Mouse (Mus musculus): ENCODE measurements around the gene Slc26a9.

Gene Slc26a9

GRCm38 (mm10) chr1:131743868-131744464 is at the start of gene Slc26a9:
Gene Slc26a9 (plus strand): TSS chr1:131744022.
- no peak for DNase-seq (ENCODE audit: low read depth, low spot score)

GRCm38 (mm10) chr1:131695308-131695707 is 48.5 kb upstream of the Slc26a9 start:
- no peak for DNase-seq (ENCODE audit: low read depth, low spot score)

- DNase-seq (ENCODE audit: low read depth, low spot score): no peak
Observed at GRCm38 (mm10) chr1:131696325-131696724, 47.5 kb upstream of the Slc26a9 start.

GRCm38 (mm10) chr1:131698770-131699169 is 45.1 kb upstream of the Slc26a9 start:
- peak; percentile 45 for DNase-seq (ENCODE audit: low read depth, low spot score)

DNA sequence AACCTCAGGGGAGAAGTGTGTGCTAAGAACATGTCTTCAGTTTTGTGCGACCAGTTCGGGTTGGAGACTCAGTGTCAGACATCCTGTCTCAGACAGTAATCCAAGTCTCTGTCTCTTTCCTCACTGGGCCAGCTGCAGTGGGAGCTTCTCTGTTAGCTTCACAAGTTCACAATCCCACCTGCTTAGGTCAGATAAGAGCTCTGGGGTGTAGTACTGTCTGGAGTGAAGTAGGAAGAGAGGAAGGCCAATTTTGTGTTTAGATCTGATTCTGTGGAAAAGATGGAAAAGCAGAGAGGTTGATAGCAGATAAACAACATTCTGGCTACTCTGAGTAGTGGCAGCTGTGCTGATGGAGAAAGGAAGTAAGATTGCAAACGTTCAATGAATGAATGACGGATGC is 44.2 kb upstream of the Slc26a9 start:
- no peak for DNase-seq (ENCODE audit: low read depth, low spot score)

GRCm38 (mm10) chr1:131700447-131700846 is 43.4 kb upstream of the Slc26a9 start:
- no peak for DNase-seq (ENCODE audit: low read depth, low spot score)

- peak; percentile 23 for DNase-seq (ENCODE audit: low read depth, low spot score)
Observed at GRCm38 (mm10) chr1:131701391-131701790, 42.4 kb upstream of the Slc26a9 start.

DNA sequence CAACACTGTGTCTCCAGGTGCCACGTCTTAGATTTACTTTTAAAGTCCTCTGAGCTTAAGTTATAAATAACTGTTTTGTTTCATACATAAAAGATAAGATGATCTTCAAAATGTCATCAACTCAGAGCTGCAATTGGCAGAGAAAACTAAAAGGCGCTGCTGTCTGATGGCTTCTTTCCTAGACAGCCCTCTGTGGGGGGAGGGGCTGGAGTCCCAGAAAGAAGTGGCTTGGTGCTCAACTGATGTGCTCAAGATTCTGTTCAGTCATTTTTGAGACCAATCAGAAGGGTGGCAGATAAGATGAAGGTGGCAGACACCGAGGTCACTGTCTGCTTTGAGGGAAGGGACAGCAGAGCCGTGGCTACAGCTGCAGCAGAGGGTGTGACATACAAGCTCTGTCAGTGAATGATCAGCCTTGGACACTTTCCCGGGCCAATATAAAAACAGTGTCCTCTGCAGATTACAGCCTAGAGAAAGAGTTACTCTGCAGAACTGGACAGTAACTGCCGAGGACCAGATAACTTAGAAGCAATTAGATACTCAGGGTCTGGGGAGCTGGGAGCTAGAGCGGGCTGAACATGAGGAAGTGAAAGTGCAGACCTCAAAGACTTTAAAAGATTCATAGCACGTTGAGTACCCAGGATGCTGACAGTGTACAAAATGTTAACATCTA is 41.6 kb upstream of the Slc26a9 start:
- peak; percentile 82 for DNase-seq (ENCODE audit: low read depth, low spot score)

DNA sequence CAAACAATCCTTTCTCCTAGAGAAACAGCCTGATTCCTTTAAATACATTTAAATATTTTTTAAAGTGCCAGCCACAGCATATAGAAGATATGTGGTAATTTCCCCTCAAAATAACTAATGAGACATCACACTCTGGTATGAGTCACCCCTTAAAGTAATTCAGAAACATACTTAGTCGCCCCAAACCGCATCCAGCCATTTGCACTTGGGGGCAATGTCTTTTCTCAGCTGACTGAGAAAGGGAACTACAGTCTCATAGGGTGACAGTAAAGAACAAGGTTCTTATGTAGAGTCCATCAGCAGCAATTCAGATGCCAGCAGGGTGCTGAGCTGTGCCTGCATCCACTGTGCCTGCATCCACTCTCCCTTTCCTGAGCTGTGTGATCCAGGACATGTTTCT is 40.3 kb upstream of the Slc26a9 start:
- DNase-seq (ENCODE audit: low read depth, low spot score): no peak

DNA sequence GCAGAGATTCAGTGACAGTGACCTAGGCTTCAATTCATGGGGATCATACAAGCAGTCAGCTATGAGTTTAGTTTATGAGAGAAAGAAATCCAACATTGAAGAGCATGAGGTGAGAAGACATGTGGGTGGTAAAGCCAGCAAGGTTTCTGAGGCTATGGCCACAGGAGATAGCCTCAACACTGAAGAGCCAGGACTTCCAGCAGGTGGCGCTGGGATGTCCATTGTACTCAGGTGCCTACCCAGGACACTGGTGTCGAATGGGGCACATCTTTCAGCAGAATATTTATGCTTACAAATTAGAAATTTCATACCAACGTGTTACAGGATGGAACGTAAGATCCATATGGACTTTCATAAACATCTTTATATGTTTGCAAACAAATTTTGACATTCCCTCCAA is 35.5 kb upstream of the Slc26a9 start:
- DNase-seq (ENCODE audit: low read depth, low spot score): peak; percentile 64

DNA sequence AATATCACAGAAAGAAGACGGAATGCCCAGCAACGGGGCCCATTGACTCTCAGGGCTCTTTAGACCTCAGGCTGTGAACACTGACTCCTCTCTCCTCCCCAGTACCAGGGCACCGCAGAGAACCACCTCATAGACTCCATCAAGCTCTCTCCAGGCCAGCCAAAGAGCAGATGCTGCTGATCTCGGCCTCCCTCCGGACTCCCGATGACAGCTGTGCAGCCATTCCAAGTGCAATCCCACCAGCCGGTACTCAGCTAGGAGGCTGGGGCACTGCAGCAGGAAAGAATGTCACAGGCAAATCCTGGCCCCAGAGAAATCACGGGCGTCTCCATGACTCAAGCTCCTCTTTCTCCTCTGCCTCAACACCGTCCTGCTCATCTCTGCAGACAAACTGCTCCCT is 32.3 kb upstream of the Slc26a9 start:
- DNase-seq (ENCODE audit: low read depth, low spot score): no peak

GRCm38 (mm10) chr1:131712386-131712785 is 31.4 kb upstream of the Slc26a9 start:
- peak; percentile 74 for DNase-seq (ENCODE audit: low read depth, low spot score)

- no peak for DNase-seq (ENCODE audit: low read depth, low spot score)
Observed at GRCm38 (mm10) chr1:131714388-131715337, 29.2 kb upstream of the Slc26a9 start.

GRCm38 (mm10) chr1:131718952-131719694 is 24.7 kb upstream of the Slc26a9 start:
- DNase-seq (ENCODE audit: low read depth, low spot score): peak; percentile 43

DNA sequence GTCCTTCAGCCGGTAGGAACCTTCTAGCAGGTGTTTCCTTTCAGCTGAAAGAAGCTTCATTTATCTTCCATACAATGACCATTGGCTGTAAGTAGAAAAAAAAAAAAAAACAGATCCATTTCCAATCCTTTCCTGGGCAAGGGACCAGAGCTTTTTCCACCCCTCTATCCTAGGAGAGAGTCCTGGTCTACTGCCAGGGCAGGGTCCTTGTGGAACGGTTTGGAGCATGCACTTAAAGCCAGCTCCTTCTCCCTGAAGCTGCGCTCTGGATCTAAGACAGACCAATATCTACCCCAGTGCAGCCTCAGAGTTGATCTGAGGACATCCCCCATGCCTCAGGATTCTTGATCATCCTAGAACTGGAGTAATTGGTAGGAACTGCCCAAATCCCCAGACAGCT is 21.8 kb upstream of the Slc26a9 start:
- no peak for DNase-seq (ENCODE audit: low read depth, low spot score)

DNA sequence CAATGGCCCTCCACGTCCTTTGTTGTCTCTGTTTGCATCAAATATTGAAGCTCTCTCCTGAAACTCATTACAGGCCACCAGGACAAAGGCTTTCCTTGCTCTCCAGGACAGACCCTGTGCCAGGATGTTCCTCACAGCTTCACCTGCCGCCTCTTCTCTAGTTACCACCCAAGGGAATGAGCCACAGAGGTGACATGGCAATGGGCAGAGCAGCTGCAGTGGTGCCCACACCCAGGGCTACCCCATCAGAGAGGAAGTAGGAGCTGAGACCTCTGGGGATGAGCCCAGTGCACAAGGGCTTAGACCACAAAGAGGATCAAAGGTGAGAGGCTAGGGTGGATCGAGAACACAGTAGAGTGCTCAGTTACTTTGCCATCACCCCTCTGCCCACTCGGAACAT is 20.3 kb upstream of the Slc26a9 start:
- no peak for DNase-seq (ENCODE audit: low read depth, low spot score)

- DNase-seq (ENCODE audit: low read depth, low spot score): no peak
Observed at GRCm38 (mm10) chr1:131726586-131726985, 17.2 kb upstream of the Slc26a9 start.

DNA sequence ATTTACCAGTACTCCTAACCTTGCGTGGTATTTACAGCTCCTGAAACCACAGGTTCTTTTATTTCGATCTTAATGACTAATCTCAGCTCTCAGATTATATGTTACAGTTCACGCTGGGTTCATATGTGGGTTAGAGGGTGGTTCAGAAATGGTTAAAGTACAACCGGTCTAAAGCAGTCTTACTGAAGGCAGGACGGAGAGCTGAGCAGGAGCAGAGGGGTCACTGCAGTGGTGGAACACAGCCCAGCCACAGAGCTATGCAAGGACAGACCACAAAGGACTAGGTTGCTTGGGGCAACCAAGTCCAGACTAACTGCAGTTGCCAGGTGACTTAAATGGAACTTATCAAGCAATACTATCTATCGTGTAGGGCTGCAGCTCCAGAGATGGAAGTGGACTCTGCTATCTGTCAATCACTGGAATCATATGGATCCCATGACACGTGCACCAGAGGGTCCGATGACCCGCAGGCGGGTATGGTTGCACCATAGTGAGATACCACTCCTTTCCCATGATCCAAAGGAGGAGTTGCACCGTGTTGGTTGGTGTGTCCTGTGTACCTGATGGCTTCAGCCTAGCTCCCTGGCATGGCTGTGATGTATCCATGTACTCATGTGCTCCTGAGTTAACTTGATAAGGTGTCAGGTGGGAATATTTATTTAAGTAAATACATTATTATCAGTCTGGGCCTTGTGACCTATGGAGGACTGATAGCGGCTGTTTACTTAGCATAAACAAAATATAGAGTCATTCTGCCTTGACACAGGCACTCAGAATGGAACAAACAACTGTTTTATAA is 13.0 kb upstream of the Slc26a9 start:
- no peak for DNase-seq (ENCODE audit: low read depth, low spot score)

GRCm38 (mm10) chr1:131733474-131734180 is 10.2 kb upstream of the Slc26a9 start:
- DNase-seq (ENCODE audit: low read depth, low spot score): no peak

DNA sequence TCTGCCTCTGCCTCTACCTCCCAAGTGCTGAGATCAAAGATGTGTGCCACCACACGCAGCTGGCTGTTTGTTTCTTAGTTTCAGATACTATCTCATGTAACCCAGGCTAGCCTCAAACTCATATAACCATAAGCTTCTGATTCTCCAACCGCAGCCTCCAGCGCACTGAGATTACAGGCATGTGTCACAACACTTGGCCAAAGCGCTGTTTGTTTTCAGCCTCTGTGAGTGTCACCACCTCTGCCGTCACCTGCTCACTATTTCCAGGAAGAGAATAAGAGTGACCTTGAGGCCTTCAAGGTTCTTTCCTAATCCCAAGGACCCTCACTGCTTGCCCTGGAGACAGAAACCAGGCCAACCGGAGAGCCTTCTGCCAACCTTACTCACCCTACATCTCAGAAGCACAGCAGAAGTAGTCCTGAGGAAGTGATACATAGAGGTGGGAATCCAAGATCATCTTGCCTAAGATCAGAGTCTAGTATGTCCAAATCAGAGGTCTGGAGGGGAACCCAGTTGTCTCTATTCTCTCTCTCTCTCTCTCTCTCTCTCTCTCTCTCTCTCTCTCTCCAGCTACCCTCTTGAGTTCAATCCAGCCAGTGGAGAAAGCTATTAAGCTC is 9.1 kb upstream of the Slc26a9 start:
- DNase-seq (ENCODE audit: low read depth, low spot score): no peak

All from A20 (cell line).